Mouse (Mus musculus): ENCODE measurements around the gene Gm49661. TPM values are rescaled to one million over a fixed set of nuclear protein-coding genes. Genes with fewer than 3 reads are reported as not detected.

Gene Gm49661
- polyA plus RNA-seq, 1 experiment from 2014 or later, result not detected

DNA sequence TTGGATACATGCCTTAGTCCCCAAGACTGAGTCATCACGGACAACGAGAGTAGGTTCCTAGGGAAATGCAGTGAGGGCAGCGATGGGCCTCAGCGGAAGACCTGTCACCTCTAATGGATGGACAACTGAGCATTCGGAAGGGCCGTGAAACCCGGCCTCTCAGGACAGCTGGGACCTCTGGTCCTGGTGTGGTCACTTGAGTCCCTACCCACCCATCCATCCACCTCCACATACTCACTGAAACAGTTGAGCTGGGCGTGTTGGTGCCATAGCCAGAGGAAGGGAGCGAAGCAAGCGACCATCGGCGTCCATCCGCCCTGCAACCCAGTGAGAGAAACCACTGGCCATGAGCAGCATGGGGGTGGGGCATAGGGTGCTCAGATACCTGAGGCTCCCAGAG is 38.7 kb downstream of the Gm49661 start:
- peaks cover 28% of the 10 kb centered on the region for H3K27me3 ChIP-seq (ENCODE audit: control insufficient read depth, insufficient read depth, low read length)
- no peak overlapping the region for H3K9ac ChIP-seq (replicated peaks; ENCODE audit: low read length)
- DNase-seq (ENCODE audit: low spot score) (no peak), ATAC-seq (replicated peaks; ENCODE audit: insufficient number of reproducible peaks, low FRiP score, low TSS enrichment, low read depth) (no peak)
- H3K4me1 ChIP-seq (ENCODE audit: control insufficient read depth, insufficient read depth, low read length), result peaks cover 5% of the 10 kb centered on the region; the same call in 1 of the 2 replicates
- 86% methylated on average over 13 of the region's 13 CpGs for WGBS
- H3K4me2 ChIP-seq (ENCODE audit: low read depth, low read length), result no peak overlapping the region
- no peak overlapping the region for H3K27ac ChIP-seq (replicated peaks; ENCODE audit: low read depth, low read length)
- no peak overlapping the region for H3K4me3 ChIP-seq (ENCODE audit: low read depth, low read length)
- H3K36me3 ChIP-seq (replicated peaks; ENCODE audit: control insufficient read depth, insufficient read depth, low read depth, low read length), result no peaks in the 10 kb centered on the region
- no peaks in the 10 kb centered on the region for H3K9me3 ChIP-seq (replicated peaks; ENCODE audit: control insufficient read depth, low read length)

DNA sequence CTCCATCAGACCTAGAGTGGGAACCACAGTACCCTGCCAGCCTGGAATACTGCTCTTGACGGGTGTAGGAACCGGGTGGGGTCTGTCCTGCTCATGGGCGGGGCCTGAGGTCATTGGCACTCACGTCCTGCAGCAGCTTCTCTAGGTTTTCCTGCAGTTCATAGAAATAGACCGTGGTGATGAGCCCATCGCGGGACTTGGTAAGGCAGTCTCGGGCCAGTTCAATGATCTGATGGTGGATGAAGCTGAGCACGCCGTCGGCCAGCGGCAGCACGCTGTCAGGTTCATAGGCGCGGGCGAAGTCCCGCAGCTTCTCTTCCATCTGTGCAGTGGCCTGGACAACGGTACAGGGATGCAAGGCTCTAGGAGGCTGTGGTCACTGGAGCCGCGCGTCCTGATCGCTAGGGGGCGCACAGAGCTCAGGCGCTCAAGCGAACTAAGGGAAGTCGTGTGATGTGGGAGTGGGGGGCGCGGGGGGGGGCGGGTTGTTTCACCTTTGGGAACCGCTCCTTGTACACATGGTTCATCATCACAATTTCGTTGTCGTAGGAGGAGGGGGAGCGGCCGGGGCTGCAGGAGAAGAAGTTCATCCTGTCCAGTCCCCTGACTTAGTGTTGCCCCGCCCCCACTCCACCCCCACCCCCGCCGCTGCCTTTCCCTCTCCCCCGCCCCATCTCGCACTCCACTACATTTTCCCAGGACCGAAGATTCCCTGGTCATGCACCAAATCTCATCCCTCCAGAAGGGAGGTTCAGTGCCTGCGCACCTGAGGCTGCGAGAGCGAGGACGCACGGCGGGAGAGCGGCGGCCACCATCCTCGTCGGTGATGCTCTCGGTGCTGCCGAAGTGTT is 40.6 kb downstream of the Gm49661 start:
- H3K9me3 ChIP-seq (replicated peaks; ENCODE audit: control insufficient read depth, low read length), result no peaks in the 10 kb centered on the region
- peak; percentile 88 for DNase-seq (ENCODE audit: low spot score)
- peak; percentile 76 for ATAC-seq (replicated peaks; ENCODE audit: insufficient number of reproducible peaks, low FRiP score, low TSS enrichment, low read depth)
- H3K9ac ChIP-seq (replicated peaks; ENCODE audit: low read length), result peak overlapping the region; percentile 25; the same call in 1 of the 2 replicates
- peak overlapping the region; percentile 34 for H3K4me3 ChIP-seq (ENCODE audit: low read depth, low read length)
- peak overlapping the region; percentile 68 for H3K4me2 ChIP-seq (ENCODE audit: low read depth, low read length)
- 2% methylated on average over 52 of the region's 52 CpGs for WGBS
- H3K36me3 ChIP-seq (replicated peaks; ENCODE audit: control insufficient read depth, insufficient read depth, low read depth, low read length), result no peaks in the 10 kb centered on the region
- peaks cover 13% of the 10 kb centered on the region for H3K27me3 ChIP-seq (ENCODE audit: control insufficient read depth, insufficient read depth, low read length)
- no peak overlapping the region for H3K27ac ChIP-seq (replicated peaks; ENCODE audit: low read depth, low read length)
- no peaks in the 10 kb centered on the region for H3K4me1 ChIP-seq (ENCODE audit: control insufficient read depth, insufficient read depth, low read length)

DNA sequence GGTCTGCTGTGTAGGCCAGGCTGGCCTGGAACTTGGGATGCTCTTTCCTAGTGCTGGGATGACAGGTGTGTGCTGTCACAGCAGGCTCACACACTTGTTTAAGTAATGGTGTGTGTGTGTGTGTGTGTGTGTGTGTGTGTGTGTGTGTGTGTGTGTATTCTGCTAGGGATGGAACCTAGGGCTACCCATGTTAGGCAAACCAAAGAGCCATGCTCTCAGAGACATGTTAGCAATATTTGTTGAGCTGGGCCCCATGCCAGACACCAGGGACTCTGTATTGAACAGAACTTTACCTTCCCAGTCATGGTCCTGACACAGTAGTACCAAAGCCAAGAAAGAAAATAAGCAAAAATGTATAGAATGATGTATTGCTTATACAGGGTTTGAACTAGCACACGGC is 41.7 kb downstream of the Gm49661 start:
- H3K4me1 ChIP-seq (ENCODE audit: control insufficient read depth, insufficient read depth, low read length), result no peaks in the 10 kb centered on the region
- no peaks in the 10 kb centered on the region for H3K36me3 ChIP-seq (replicated peaks; ENCODE audit: control insufficient read depth, insufficient read depth, low read depth, low read length)
- no peaks in the 10 kb centered on the region for H3K9me3 ChIP-seq (replicated peaks; ENCODE audit: control insufficient read depth, low read length)
- no peak overlapping the region for H3K4me2 ChIP-seq (ENCODE audit: low read depth, low read length)
- DNase-seq (ENCODE audit: low spot score) (no peak), ATAC-seq (replicated peaks; ENCODE audit: insufficient number of reproducible peaks, low FRiP score, low TSS enrichment, low read depth) (no peak)
- peaks cover 13% of the 10 kb centered on the region for H3K27me3 ChIP-seq (ENCODE audit: control insufficient read depth, insufficient read depth, low read length)
- H3K27ac ChIP-seq (replicated peaks; ENCODE audit: low read depth, low read length), result no peak overlapping the region
- no peak overlapping the region for H3K4me3 ChIP-seq (ENCODE audit: low read depth, low read length)
- H3K9ac ChIP-seq (replicated peaks; ENCODE audit: low read length), result no peak overlapping the region
- WGBS, result 86% methylated on average over 1 of the region's 1 CpGs

DNA sequence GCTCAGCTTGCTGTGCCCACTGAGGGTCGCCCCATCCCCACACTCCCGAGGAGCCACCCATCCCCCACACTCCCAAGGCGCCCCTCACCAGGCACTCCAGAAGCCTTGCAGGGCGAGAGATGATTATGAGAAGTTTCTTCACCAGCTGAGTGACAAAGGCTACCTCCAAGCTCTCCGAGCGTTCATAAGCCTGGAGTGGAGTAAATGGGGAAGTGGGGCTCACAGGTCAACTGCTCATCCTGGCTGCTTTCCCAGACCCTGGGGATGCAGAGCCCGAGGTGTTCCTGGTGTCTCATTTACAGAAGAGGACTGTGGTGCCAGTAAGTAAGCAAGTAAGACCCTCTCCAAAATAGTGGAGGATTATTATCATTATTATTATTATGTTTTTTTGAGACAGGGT is 43.7 kb downstream of the Gm49661 start:
- no peaks in the 10 kb centered on the region for H3K9me3 ChIP-seq (replicated peaks; ENCODE audit: control insufficient read depth, low read length)
- DNase-seq (ENCODE audit: low spot score) (no peak), ATAC-seq (replicated peaks; ENCODE audit: insufficient number of reproducible peaks, low FRiP score, low TSS enrichment, low read depth) (no peak)
- no peak overlapping the region for H3K27ac ChIP-seq (replicated peaks; ENCODE audit: low read depth, low read length)
- no peak overlapping the region for H3K9ac ChIP-seq (replicated peaks; ENCODE audit: low read length)
- H3K27me3 ChIP-seq (ENCODE audit: control insufficient read depth, insufficient read depth, low read length), result peaks cover 13% of the 10 kb centered on the region
- no peaks in the 10 kb centered on the region for H3K4me1 ChIP-seq (ENCODE audit: control insufficient read depth, insufficient read depth, low read length)
- no peak overlapping the region for H3K4me3 ChIP-seq (ENCODE audit: low read depth, low read length)
- 75% methylated on average over 7 of the region's 7 CpGs for WGBS
- H3K4me2 ChIP-seq (ENCODE audit: low read depth, low read length), result no peak overlapping the region
- no peaks in the 10 kb centered on the region for H3K36me3 ChIP-seq (replicated peaks; ENCODE audit: control insufficient read depth, insufficient read depth, low read depth, low read length)

DNA sequence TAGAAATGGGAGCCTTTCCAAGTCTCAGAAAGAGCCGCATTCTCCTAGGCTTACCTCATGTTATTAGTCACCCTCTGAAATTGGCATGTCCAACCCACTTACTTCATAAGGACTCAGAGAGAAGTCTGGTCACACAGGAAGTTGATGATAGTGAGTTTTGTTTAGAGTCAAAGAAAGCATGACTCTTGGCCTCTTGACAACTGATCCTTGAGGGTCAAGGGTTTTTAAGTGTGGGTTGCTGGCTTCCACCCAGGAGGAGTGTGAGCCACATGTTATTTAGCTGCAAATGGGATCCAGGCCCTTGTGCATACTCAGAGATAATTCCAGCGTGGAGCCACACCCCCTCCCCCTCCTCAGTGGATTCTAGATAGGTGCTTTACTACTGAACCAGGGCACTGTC is 47.6 kb downstream of the Gm49661 start:
- WGBS, result 82% methylated on average over 2 of the region's 2 CpGs
- no peak overlapping the region for H3K4me3 ChIP-seq (ENCODE audit: low read depth, low read length)
- H3K9ac ChIP-seq (replicated peaks; ENCODE audit: low read length), result no peak overlapping the region
- peaks cover 6% of the 10 kb centered on the region for H3K27me3 ChIP-seq (ENCODE audit: control insufficient read depth, insufficient read depth, low read length)
- H3K9me3 ChIP-seq (replicated peaks; ENCODE audit: control insufficient read depth, low read length), result no peaks in the 10 kb centered on the region
- no peak for ATAC-seq (replicated peaks; ENCODE audit: insufficient number of reproducible peaks, low FRiP score, low TSS enrichment, low read depth)
- no peak overlapping the region for H3K27ac ChIP-seq (replicated peaks; ENCODE audit: low read depth, low read length)
- DNase-seq (ENCODE audit: low spot score), result no peak
- no peaks in the 10 kb centered on the region for H3K4me1 ChIP-seq (ENCODE audit: control insufficient read depth, insufficient read depth, low read length)
- no peaks in the 10 kb centered on the region for H3K36me3 ChIP-seq (replicated peaks; ENCODE audit: control insufficient read depth, insufficient read depth, low read depth, low read length)
- H3K4me2 ChIP-seq (ENCODE audit: low read depth, low read length), result no peak overlapping the region

GRCm38 (mm10) chr8:84918646-84919045 is 50.6 kb downstream of the Gm49661 start:
- no peak for DNase-seq (ENCODE audit: low spot score)
- Histone ChIP-seq H3K27me3 (ENCODE audit: control insufficient read depth, insufficient read depth, low read length) (peaks cover 9% of the 10 kb centered on the region), H3K27ac (replicated peaks; ENCODE audit: low read depth, low read length) (no peak overlapping the region), H3K36me3 (replicated peaks; ENCODE audit: control insufficient read depth, insufficient read depth, low read depth, low read length) (no peaks in the 10 kb centered on the region), H3K4me1 (ENCODE audit: control insufficient read depth, insufficient read depth, low read length) (no peaks in the 10 kb centered on the region), H3K9me3 (replicated peaks; ENCODE audit: control insufficient read depth, low read length) (no peaks in the 10 kb centered on the region; the same call in 1 of the 2 replicates), H3K4me3 (ENCODE audit: low read depth, low read length) (no peak overlapping the region), H3K9ac (replicated peaks; ENCODE audit: low read length) (no peak overlapping the region), H3K4me2 (ENCODE audit: low read depth, low read length) (no peak overlapping the region)
- no peak for ATAC-seq (replicated peaks; ENCODE audit: insufficient number of reproducible peaks, low FRiP score, low TSS enrichment, low read depth)
- WGBS, result 92% methylated on average over 15 of the region's 15 CpGs

GRCm38 (mm10) chr8:84917781-84918180 is 51.5 kb downstream of the Gm49661 start:
- Histone ChIP-seq H3K27ac (replicated peaks; ENCODE audit: low read depth, low read length) (no peak overlapping the region), H3K4me3 (ENCODE audit: low read depth, low read length) (no peak overlapping the region), H3K9ac (replicated peaks; ENCODE audit: low read length) (no peak overlapping the region), H3K4me1 (ENCODE audit: control insufficient read depth, insufficient read depth, low read length) (no peaks in the 10 kb centered on the region; the same call in 1 of the 2 replicates), H3K9me3 (replicated peaks; ENCODE audit: control insufficient read depth, low read length) (no peaks in the 10 kb centered on the region; the same call in 1 of the 2 replicates), H3K27me3 (ENCODE audit: control insufficient read depth, insufficient read depth, low read length) (peaks cover 18% of the 10 kb centered on the region), H3K36me3 (replicated peaks; ENCODE audit: control insufficient read depth, insufficient read depth, low read depth, low read length) (no peaks in the 10 kb centered on the region), H3K4me2 (ENCODE audit: low read depth, low read length) (no peak overlapping the region)
- DNase-seq (ENCODE audit: low spot score), result no peak
- no peak for ATAC-seq (replicated peaks; ENCODE audit: insufficient number of reproducible peaks, low FRiP score, low TSS enrichment, low read depth)
- 28% methylated on average over 20 of the region's 20 CpGs for WGBS
